7 mouse cellular contexts compared by ENCODE assay signal in genomic region chr16:77329711-77330530, GRCm38 (mm10).
DNase-seq lines count a peak whose midpoint lies in the region; ATAC-seq and TF ChIP-seq lines count a peak whose summit lies in the region.

No protein-coding gene starts in this region.

- TF ChIP-seq CTCF in stomach, postnatal 0 days (IDR thresholded peaks at IDR 0.05; ENCODE audit: low read depth), result no peak

- 0 out of 2 replicates have a peak, but pooled peaks have one; percentile 26 for ATAC-seq in embryonic facial prominence, embryonic 14.5 days (ENCODE audit: low read depth)
- ATAC-seq in stomach, postnatal 0 days (ENCODE audit: low FRiP score, low TSS enrichment), result peak; percentile 94

- H3K4me2 ChIP-seq in embryonic facial prominence, embryonic 14.5 days (ENCODE audit: low read depth, low read length), result peak overlapping the region; percentile 76
- H3K4me2 ChIP-seq in stomach, postnatal 0 days (replicated peaks; ENCODE audit: low read depth), result peak overlapping the region; percentile 64

- H3K27me3 ChIP-seq in embryonic facial prominence, embryonic 14.5 days (replicated peaks; ENCODE audit: control insufficient read depth, insufficient read depth, low read length), result no peaks in the 10 kb centered on the region
- no peaks in the 10 kb centered on the region for H3K27me3 ChIP-seq in megakaryocyte, embryonic 14.5 days (replicated peaks)
- no peaks in the 10 kb centered on the region for H3K27me3 ChIP-seq in stomach, postnatal 0 days (ENCODE audit: control insufficient read depth, insufficient read depth, low read length)

- H3K36me3 ChIP-seq in embryonic facial prominence, embryonic 14.5 days (ENCODE audit: control insufficient read depth, insufficient read depth, low read length), result peaks cover 9% of the 10 kb centered on the region; the same call in 1 of the 2 replicates
- no peaks in the 10 kb centered on the region for H3K36me3 ChIP-seq in megakaryocyte, embryonic 14.5 days (replicated peaks; ENCODE audit: low read length)
- H3K36me3 ChIP-seq in stomach, postnatal 0 days (ENCODE audit: control insufficient read depth, insufficient read depth, low read length), result no peaks in the 10 kb centered on the region

- 0 out of 2 replicates have a peak, but pooled peaks cover 9% of the 10 kb centered on the region for H3K4me1 ChIP-seq in embryonic facial prominence, embryonic 14.5 days (ENCODE audit: control insufficient read depth, insufficient read depth, low read length)
- peaks cover 10% of the 10 kb centered on the region for H3K4me1 ChIP-seq in megakaryocyte, embryonic 14.5 days
- H3K4me1 ChIP-seq in stomach, postnatal 0 days (replicated peaks; ENCODE audit: control insufficient read depth, insufficient read depth), result no peaks in the 10 kb centered on the region

- peak; percentile 11 for DNase-seq in adrenal gland, postnatal 25 days
- DNase-seq in embryonic facial prominence, embryonic 14.5 days (ENCODE audit: low spot score), result peak; percentile 70
- DNase-seq in heart, postnatal 14 days, result peak; percentile 39 to 54
- DNase-seq in large intestine, adult 2 months (ENCODE audit: low read depth, low spot score), result peak; percentile 31
- DNase-seq in stomach, postnatal 0 days (ENCODE audit: low spot score), result peak; percentile 74
- DNase-seq in frontal cortex, postnatal 25 days (ENCODE audit: low spot score in 2 of 2), result no peak

- peak overlapping the region; percentile 99 for H3K27ac ChIP-seq in embryonic facial prominence, embryonic 14.5 days (replicated peaks; ENCODE audit: low read depth, low read length)
- peak overlapping the region; percentile 98 for H3K27ac ChIP-seq in stomach, postnatal 0 days (replicated peaks)

- TF ChIP-seq EP300 in stomach, postnatal 0 days (optimal IDR thresholded peaks at IDR 0.05), result no peak

- intact Hi-C loops in heart, postnatal 14 days (cut with DNase I), result loop anchor here (2.0 to 5.0 kb wide), 4 partner anchors 78 to 171 kb away; no protein-coding TSS in a partner anchor

- 6% methylated on average over 10 of the region's 10 CpGs for WGBS in embryonic facial prominence, embryonic 14.5 days
- WGBS in large intestine, adult 2 months, result 10% methylated on average over 10 of the region's 10 CpGs
- 5% methylated on average over 10 of the region's 10 CpGs for WGBS in stomach, postnatal 0 days

- peak overlapping the region; percentile 85 for H3K9ac ChIP-seq in embryonic facial prominence, embryonic 14.5 days (ENCODE audit: low read depth, low read length)
- H3K9ac ChIP-seq in stomach, postnatal 0 days (ENCODE audit: low read length), result peak overlapping the region; percentile 79

- peak overlapping the region; percentile 65 for H3K4me3 ChIP-seq in embryonic facial prominence, embryonic 14.5 days (ENCODE audit: low read depth, low read length)
- H3K4me3 ChIP-seq in megakaryocyte, embryonic 14.5 days (replicated peaks), result peak overlapping the region; percentile 86
- peak overlapping the region; percentile 52 for H3K4me3 ChIP-seq in stomach, postnatal 0 days (ENCODE audit: low read depth, low read length)

- no peaks in the 10 kb centered on the region for H3K9me3 ChIP-seq in embryonic facial prominence, embryonic 14.5 days (ENCODE audit: control insufficient read depth, low read length)
- no peaks in the 10 kb centered on the region for H3K9me3 ChIP-seq in megakaryocyte, embryonic 14.5 days
- H3K9me3 ChIP-seq in stomach, postnatal 0 days (ENCODE audit: control insufficient read depth, low read length), result no peaks in the 10 kb centered on the region

Comparison
In these comparisons a context has a peak if more than half of its experiments do, and no peak if none do; other contexts are left out.
1. DNase-seq: peak in adrenal gland, postnatal 25 days (single experiment), embryonic facial prominence, embryonic 14.5 days (single experiment), heart, postnatal 14 days (2 of 2), large intestine, adult 2 months (single experiment) and stomach, postnatal 0 days (single experiment); none in frontal cortex, postnatal 25 days (0 of 2).
2. Peak in every context shown above with its lines, with median percentiles within 50 percentile points of each other: H3K4me3 ChIP-seq.